Mouse (Mus musculus) embryo, embryonic 10 days (tissue): ENCODE results near the gene Prdx5.
A peak's percentile ranks its signal among the peaks of the same experiment; 100 is the strongest.

ENCODE experiments used
- DNase-seq: peaks from one replicate; pipeline ENCODE4 v3.0.0-alpha.2; 2015; ENCODE audit warnings: low spot score

Prdx5 gene

GRCm38 (mm10) chr19:6937541-6938465 lies 27.9 kb upstream of the Prdx5 start:
- DNase-seq, result no peak

GRCm38 (mm10) chr19:6936299-6936698 lies 26.4 kb upstream of the Prdx5 start:
- DNase-seq, result no peak

GRCm38 (mm10) chr19:6934195-6934977 lies 24.5 kb upstream of the Prdx5 start, which contains the start of gene Kcnk4:
Kcnk4 (minus strand) TSS chr19:6934515.
- DNase-seq, result no peak

- DNase-seq, result no peak
These were observed 23.7 kb upstream of the Prdx5 start for GRCm38 (mm10) chr19:6933436-6934194.

GRCm38 (mm10) chr19:6933102-6933435 lies 23.2 kb upstream of the Prdx5 start:
- no peak for DNase-seq

- no peak for DNase-seq
These were observed 22.1 kb upstream of the Prdx5 start for GRCm38 (mm10) chr19:6932018-6932417.

- DNase-seq, result no peak
These were observed 21.1 kb upstream of the Prdx5 start for GRCm38 (mm10) chr19:6931002-6931401.

- no peak for DNase-seq
These were observed 18.2 kb upstream of the Prdx5 start for GRCm38 (mm10) chr19:6928080-6928479.

GRCm38 (mm10) chr19:6926559-6927255 lies 16.8 kb upstream of the Prdx5 start:
- DNase-seq, result peak; percentile 56

GRCm38 (mm10) chr19:6925611-6926329 lies 15.9 kb upstream of the Prdx5 start:
- DNase-seq, result no peak

- DNase-seq, result no peak
These were observed 15.3 kb upstream of the Prdx5 start, which contains the start of gene Catsperz for GRCm38 (mm10) chr19:6925307-6925573. Catsperz (minus strand) TSS chr19:6925380.

GRCm38 (mm10) chr19:6924461-6925306 lies 14.8 kb upstream of the Prdx5 start:
- DNase-seq, result peak; percentile 91

- DNase-seq, result no peak
These were observed 13.2 kb upstream of the Prdx5 start for GRCm38 (mm10) chr19:6922901-6923735.

GRCm38 (mm10) chr19:6921647-6922567 lies 12.0 kb upstream of the Prdx5 start, which contains the start of gene Esrra:
Esrra (minus strand) TSS chr19:6921813.
- peak; percentile 100 for DNase-seq

- peak; percentile 64 for DNase-seq
These were observed 11.1 kb upstream of the Prdx5 start for GRCm38 (mm10) chr19:6920741-6921636.

GRCm38 (mm10) chr19:6919876-6920740 lies 10.2 kb upstream of the Prdx5 start:
- DNase-seq, result peak; percentile 52
